Mouse (Mus musculus): ENCODE data around the gene Rhot2.

- TF ChIP-seq POLR2A (IDR thresholded peaks at IDR 0.05; ENCODE audit: low read depth, low read length) (no peak), CTCF (IDR thresholded peaks at IDR 0.05; ENCODE audit: extremely low read depth, insufficient read length, insufficient replicate concordance, low read depth, low read length) (no peak)
Observed at GRCm38 (mm10) chr17:25888837-25889236, 44.2 kb upstream of the Rhot2 start.

Measured in small intestine, adult 2 months (tissue).